Mouse (Mus musculus) MEL (cell line): Measurements from ENCODE around the gene Camta1.

Source experiments
- CHD1 ChIP-seq: IDR thresholded peaks from 2 replicates; pipeline ENCODE4 v1.6.1; 2012; ENCODE audit warnings: low read depth, mild to moderate bottlenecking, inconsistent platforms, low read length, improper control_type of control experiment
- CTCF ChIP-seq, 3 experiments: IDR thresholded peaks in 2 of 3; conservative IDR thresholded peaks in 1 of 3; 2 replicates each; pipeline ENCODE4 v1.5.1; 2011 to 2012; ENCODE audit warnings: low read length in 3 of 3, low read depth in 2 of 3, mild to moderate bottlenecking in 2 of 3, improper control_type of control experiment in 1 of 3, inconsistent platforms in 1 of 3, mixed read lengths in 1 of 3, moderate library complexity in 1 of 3; ENCODE audit not compliant: control insufficient read depth in 1 of 3, insufficient read depth in 1 of 3, poor library complexity in 1 of 3, severe bottlenecking in 1 of 3
- EP300 ChIP-seq, 2 experiments: IDR thresholded peaks; 2 replicates each; pipeline ENCODE4 v1.6.1; 2011; ENCODE audit warnings: improper control_type of control experiment in 2 of 2, low read length in 2 of 2, low read depth in 1 of 2, mild to moderate bottlenecking in 1 of 2
- HCFC1 ChIP-seq: IDR thresholded peaks from 2 replicates; pipeline ENCODE4 v1.6.1; 2012; ENCODE audit warnings: low read depth, mild to moderate bottlenecking, inconsistent platforms, low read length, improper control_type of control experiment, moderate library complexity
- JUND ChIP-seq: IDR thresholded peaks from 2 replicates; pipeline ENCODE4 v1.6.1; 2011; ENCODE audit warnings: low read depth, mild to moderate bottlenecking, improper control_type of control experiment, low read length
- MAFK ChIP-seq: IDR thresholded peaks from 2 replicates; pipeline ENCODE4 v1.6.1; 2011; ENCODE audit warnings: low read depth, mild to moderate bottlenecking, low read length, improper control_type of control experiment, borderline replicate concordance
- MXI1 ChIP-seq: IDR thresholded peaks from 2 replicates; pipeline ENCODE4 v1.6.1; 2011; ENCODE audit warnings: mild to moderate bottlenecking, low read depth, low read length, improper control_type of control experiment
- MYB ChIP-seq: IDR thresholded peaks from 2 replicates; pipeline ENCODE4 v1.6.1; 2011; ENCODE audit warnings: mild to moderate bottlenecking, low read depth, low read length, improper control_type of control experiment
- NELFE ChIP-seq: IDR thresholded peaks from 2 replicates; pipeline ENCODE4 v1.6.1; 2011; ENCODE audit warnings: low read depth, low read length, improper control_type of control experiment
- NRF1 ChIP-seq: IDR thresholded peaks from 2 replicates; pipeline ENCODE4 v1.6.1; 2014; ENCODE audit warnings: low read depth, mild to moderate bottlenecking, inconsistent platforms, low read length, improper control_type of control experiment, moderate library complexity; ENCODE audit not compliant: poor library complexity, insufficient read depth, severe bottlenecking
- POLR2A ChIP-seq, 2 experiments: IDR thresholded peaks; 2 replicates each; pipeline ENCODE4 v1.6.1; 2011 to 2012; ENCODE audit warnings: low read length in 2 of 2, mild to moderate bottlenecking in 2 of 2, control low read depth in 1 of 2, improper control_type of control experiment in 1 of 2, low read depth in 1 of 2, moderate library complexity in 1 of 2; ENCODE audit not compliant: control insufficient read depth in 1 of 2, insufficient read depth in 1 of 2, poor library complexity in 1 of 2
- POLR2AphosphoS2 ChIP-seq: IDR thresholded peaks from 2 replicates; pipeline ENCODE4 v1.6.1; 2011; ENCODE audit warnings: low read length, improper control_type of control experiment
- UBTF ChIP-seq: IDR thresholded peaks from 2 replicates; pipeline ENCODE4 v1.6.1; 2012; ENCODE audit warnings: low read depth, mild to moderate bottlenecking, inconsistent platforms, low read length, improper control_type of control experiment, moderate library complexity, borderline replicate concordance; ENCODE audit not compliant: insufficient read depth
- ZKSCAN1 ChIP-seq: IDR thresholded peaks from 2 replicates; pipeline ENCODE4 v1.6.1; 2012; ENCODE audit warnings: low read depth, mild to moderate bottlenecking, inconsistent platforms, low read length, improper control_type of control experiment, moderate library complexity

GRCm38 (mm10) chr4:151860441-151861331, 990 bp downstream of the Camta1 start:
- TF ChIP-seq MAFK (no peak), UBTF (no peak), MYB (no peak), POLR2A (IDR thresholded peaks at IDR 0.05; ENCODE audit: control insufficient read depth in 1 of 2, insufficient read depth in 1 of 2, low read depth in 1 of 2, low read length in 2 of 2, poor library complexity in 1 of 2) (no peak), CTCF (IDR thresholded peaks at IDR 0.05 in 2 of 3, conservative IDR thresholded peaks at IDR 0.05 in 1 of 3; ENCODE audit: control insufficient read depth in 1 of 3, insufficient read depth in 1 of 3, low read depth in 2 of 3, low read length in 3 of 3, poor library complexity in 1 of 3, severe bottlenecking in 1 of 3) (peak in 2 of 3 experiments; percentile 66 to 69; a peak in 5 of 6 replicates), CHD1 (no peak), EP300 (IDR thresholded peaks at IDR 0.05; ENCODE audit: low read depth in 1 of 2, low read length in 2 of 2) (no peak), MXI1 (peak; percentile 69), ZKSCAN1 (no peak), NELFE (no peak), POLR2AphosphoS2 (no peak), NRF1 (no peak), JUND (no peak), HCFC1 (0 out of 2 replicates have a peak, but pooled peaks have one; percentile 24)
